Mouse (Mus musculus) cerebellum, postnatal 4 days (tissue): Measurements from ENCODE around the gene Prkn.

ENCODE experiments used
- DNase-seq, 2 experiments: peaks; one replicate each; pipeline ENCODE4 v3.0.0; 2022; ENCODE audit warnings: low spot score in 2 of 2, mixed read lengths in 1 of 2

The Prkn gene

DNA sequence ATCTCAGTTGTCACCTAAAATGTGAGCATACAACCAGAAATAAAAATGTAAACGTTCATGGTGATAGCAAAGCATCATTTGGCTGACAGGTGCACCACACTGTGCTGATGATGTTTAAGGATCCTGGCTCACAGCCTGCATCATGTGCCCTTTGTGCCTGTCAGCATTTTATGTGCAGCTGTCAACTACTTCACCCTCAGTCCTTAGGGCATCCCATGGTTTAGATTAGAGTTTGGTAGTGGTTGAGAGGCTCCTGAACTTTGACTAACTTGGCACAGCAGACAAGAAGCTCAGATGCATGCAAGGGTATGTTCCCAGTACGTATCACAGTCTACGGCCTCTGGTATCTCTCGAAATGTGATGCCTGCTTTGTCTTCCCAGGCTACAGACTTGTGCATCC is 803.8 kb downstream of the Prkn start:
- DNase-seq: no peak

DNA sequence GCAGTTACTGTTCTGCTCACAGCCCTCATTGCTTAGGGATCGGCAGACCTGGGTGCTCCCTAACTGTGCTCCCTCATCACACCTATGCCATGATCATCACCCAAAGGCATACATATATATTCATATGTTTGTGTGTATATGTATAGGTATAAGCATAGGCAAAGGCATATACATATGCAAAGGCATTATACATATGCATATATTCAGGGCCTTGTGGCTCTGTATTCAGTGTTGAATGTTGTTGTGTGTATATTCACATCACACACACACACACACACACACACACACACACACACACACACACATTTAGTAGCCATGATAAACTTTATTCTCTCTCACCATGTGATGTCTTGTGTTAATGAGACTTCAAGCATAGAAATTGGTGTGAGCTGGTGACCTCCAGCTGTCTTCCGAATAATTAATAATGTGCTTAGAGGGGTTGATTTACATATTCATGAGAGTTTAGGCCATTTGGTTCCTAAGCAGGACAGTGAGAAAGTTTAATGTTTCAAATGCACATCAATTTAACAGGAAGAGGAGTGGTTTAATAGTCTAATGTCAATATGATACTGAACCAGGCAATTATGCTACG is 804.8 kb downstream of the Prkn start:
- no peak for DNase-seq

DNA sequence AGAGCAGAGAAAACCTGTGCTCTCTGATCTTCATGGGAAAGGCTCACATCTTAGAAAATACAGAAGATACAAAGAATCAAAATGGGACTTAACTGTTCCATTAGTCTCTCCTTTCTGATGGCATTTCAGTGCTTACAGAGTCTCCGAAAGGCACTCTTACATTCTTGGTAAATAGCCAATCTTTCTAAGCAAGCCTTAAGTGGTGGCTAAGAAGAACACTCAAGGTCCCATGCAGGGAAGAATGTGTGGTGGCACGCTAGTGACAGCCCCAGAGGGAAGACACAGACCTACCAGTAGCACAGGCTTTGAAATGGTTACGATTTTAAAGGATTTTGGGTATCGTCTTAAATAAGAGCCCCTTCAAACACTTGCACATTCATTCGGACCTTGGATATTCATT is 816.2 kb downstream of the Prkn start:
- DNase-seq: no peak

DNA sequence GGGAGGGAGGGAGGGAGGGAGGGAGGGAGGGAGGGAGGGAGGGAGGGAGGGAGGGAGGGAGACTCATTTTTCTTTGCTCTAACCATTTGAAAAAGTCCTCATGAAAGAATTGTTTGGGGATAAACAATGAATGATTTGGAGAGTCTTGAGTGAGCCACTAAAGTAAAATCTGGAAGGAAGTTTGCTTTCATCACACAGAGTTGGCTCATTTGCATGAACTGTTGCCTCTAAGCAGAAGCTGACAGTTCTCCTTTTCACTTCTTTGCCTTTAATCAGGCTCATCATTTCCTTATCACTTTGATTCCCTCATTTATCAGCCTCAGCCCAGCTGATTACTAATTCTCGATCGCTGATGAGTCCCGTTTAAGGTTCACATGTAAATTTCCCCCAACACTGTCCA is 816.7 kb downstream of the Prkn start:
- DNase-seq: no peak

DNA sequence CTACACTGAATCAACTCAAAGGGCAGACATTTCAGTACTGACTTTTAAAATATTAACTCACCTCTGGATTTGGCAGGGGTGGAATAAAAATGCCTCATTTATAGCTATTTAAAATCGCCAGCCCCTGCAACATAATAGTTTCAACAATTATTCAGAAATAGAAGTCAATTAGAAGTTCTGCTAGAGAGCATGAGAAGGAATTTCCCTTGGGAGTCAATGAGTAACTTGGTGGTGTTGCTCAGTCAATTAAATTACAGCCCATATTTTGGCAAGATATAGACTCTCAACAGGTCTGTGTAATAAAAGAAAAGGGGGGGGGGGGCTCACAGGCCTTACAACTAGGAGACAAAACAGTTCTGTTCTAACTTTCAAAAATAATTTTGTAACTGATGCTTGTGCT is 821.7 kb downstream of the Prkn start:
- DNase-seq: no peak

DNA sequence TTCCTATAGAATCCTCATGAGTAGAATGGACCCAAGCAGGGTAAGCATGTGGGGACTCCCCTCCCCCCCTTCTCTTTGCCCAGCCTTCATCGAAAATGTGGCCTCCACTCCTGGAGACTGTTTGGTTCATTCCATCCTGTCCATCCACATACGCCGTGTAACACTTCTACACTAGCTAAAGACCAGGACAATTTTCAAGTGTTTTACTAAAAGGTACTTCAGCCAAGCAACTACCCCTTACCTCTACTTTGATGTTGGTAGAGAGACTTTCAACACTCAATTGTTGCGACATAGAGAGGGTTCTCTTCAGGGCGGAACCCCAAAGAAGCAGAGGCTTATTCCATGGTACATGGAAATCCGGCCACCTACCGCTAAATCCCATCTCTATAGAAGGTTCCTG is 823.3 kb downstream of the Prkn start:
- DNase-seq: no peak

DNA sequence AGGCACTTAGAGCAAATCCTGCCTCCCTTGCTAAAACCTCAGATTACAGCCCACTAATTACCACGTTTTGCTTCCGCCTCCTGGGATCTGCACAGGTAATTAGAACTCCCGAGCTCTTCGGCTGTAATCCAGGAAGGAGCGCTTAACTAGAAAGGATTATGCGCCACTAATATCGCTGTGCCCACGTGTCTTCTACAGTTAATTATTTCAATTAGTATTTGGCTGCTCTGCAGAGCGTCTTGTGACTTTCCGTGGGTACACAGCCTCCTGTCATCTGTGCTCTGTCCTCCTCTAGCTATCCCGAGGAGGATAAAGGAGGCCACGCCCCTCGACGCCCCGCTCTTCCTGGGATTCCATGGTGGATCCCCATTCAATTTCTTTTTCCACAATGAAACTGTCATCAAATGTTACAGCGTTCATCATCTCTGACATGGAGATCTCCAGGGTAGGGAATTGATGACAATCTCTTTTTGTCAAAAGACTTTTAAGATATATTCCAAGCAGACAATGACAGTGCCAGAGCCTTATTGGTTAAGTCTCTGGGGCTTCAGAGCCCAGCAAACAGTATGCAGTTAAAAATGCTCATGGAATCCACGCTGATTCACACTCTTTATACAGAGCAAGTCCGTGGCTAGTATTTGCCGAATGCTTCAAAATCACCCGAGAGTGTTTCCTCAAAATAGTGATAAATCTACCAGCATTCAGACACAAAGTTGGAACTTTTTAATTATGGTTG is 824.6 kb downstream of the Prkn start:
- no peak for DNase-seq

DNA sequence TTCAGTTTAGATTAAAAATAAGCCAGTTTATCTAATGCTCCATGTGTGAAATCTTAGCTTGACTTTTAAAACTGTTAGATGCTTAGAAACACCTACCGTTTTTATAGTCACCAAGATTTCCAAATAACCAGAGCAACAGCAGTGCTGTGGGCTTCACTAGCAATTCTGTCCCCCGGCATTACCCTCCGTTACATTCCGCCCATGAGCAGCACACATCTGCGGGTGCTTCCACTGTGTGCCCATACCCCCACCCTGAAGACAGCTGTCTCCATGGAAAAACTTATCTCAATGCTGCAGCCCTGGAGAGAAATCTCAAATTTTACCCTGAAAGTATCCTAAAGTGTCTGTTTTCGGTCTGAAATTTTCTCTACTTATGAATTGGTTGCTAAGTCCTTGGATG is 839.5 kb downstream of the Prkn start:
- no peak for DNase-seq

DNA sequence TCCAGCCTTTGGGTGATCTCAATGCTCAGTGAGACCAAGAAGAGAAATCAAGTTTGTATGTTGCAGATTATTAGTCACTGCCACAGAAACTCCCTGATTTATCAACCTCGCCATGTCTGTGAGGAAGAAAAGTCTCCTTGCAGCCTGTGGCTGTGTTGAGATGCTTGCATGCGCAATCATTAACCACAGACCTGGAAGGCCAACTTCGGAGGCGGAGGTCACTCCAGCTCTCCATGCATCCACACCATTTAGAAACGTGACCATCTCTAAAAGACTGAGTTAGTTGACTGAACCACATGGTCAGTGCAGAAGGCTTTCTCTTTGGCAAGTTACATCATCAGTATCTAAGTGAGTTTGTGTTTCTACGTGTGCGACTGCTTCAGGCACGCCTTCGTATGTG is 840.3 kb downstream of the Prkn start:
- no peak for DNase-seq

DNA sequence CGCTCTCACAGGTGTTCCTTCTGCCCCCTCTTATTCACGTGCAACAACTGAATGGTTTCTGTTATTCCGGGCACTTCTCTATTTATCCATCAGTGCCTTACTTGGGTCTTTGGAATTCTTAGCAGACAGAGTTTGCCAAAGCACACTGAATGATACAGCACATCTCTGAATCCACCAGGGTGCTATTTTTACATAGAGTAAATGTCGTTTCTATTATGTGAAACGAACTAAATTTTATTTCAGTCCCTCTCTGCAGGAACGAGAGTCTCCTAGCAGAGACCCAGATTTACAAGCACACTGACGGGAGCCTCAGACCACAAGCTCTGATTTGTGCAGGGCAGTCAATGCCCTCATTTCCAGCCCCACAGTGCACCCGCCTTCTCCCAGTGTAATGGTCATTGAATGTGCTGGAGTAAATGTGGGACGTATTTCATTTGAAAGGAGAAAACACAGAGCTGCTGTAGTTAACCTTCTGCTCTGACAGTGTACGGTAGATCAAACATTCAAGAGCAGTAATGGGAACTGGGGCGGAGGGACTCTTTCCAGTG is 841.7 kb downstream of the Prkn start:
- DNase-seq: no peak

DNA sequence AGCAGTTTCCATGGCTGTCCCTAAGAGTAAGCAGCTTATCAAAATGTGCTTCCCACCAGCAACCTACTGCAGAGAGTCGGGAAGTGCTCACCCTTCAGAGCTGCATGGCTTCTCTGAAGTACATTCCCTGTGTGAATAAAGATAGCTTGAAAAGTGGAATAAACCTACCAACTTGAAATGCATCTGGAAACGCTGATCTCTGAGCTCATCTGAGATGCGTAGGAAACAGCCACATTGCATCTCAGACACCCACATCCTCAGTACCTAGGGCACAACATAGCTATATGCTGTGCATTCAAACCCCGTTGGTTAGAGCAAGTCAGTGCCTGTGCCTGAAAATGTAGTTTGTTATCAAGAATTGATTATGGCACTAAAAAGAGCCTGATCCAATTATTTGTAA is 864.8 kb downstream of the Prkn start:
- DNase-seq: no peak

DNA sequence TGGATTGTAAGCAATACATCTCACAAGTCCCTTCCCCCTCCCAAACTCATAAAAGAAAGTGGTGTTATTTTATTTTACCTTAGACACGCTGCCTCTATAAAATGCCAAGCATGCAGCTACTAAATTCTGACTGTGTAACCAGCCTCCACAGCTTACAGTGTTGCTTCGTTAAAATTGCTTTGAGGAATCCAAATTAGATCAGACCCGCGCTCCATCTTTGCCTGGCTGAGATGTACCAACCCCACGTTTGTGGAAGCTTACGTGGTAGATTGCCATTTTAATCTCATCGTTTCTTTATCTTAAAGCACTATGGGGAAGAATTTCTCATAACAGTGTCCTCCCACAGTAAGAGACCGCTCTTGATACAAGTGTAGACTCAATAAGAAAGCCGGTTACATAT is 865.6 kb downstream of the Prkn start:
- no peak for DNase-seq

DNA sequence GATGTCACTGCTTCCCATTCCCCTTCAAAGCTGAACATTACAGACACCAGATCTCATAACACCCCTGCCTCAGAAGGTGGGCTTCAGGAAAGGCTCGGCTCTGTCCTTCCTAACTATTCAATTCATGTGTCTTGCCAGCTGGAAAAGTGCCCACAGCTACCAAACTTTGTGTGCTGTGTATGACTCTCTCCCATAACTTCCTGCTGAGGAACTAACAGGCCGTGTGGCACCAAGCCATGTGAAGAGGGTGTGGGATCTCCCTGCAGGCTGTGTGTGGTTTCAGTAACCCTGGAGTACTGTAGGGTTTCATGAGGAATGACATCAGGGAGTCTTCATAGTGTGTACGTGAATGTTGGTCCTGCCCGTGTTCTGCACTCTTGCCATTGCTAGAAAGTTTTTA is 871.9 kb downstream of the Prkn start:
- DNase-seq: no peak

DNA sequence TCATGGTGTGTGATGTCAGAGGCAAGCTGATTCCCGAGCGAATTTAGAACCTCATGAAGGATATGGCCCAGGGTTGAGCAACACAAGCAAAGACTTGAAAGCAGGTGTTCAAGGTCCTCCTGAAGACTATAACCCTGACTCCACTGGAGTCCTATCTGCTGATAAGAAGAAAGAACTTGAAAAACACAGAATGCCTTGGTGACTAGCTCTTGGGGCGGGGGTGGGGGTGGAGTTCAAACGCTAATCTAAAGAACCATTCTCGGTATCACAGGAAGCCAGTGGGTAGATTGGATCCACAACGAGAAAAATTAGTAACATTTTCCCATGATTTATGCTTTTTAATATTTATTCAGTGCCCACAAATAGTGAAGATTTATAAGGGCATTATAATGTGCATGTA is 879.6 kb downstream of the Prkn start:
- no peak for DNase-seq

DNA sequence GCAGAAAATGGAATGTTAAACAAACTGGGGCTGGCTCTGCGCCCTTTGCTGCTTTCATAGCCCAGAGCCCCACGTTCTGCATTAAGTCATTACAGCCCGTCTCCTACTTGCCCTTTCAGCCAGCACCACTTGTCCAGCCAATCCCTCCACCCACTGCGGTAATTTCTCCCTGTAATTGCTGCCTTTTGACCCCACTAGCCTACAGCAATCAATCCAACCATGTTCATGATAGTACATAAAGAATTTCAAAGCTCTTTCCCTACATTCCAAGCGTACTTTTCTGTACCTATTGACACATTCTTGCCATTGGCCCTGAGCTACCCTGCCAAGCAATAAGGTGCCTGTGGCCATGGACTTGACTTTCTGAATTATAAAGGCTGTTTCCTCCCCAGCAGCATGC is 881.7 kb downstream of the Prkn start:
- no peak for DNase-seq

DNA sequence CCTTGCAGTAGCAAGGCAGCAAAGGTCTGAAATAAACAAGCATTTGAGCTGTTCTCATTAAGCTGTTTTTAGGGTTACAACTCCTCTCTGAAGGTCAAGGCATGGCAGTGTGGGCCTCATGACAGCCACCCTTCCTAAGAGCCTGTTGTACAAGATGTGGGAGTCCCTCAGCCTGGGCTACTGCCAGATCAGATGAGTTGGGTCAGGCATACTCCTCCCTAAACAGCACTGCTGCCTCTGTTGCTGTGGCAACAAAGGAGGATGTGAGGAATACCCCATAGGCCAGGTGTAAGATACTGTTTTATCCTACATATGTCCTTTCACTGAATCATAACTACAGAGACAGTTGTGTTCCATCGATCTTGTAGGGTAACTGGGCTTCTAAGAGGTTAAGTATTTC is 882.3 kb downstream of the Prkn start:
- DNase-seq: no peak

DNA sequence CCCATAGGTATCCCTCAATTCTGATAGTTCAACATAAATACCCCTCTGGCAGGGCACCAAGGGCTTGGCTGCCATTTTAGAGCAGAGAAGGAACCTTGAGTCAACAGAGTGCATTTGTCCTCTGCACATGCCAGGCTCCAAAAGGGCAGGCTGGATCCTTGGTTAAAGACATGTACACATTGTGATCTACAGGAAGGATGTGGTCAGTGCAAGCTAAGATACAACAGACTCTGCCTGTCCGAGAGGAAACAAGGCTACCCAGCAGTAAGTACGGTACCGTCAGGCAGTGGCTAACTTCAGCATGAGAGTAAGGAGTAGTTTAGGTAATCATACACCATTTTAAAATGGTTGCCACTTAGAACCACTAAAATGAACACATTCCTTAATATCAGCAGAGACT is 884.0 kb downstream of the Prkn start:
- no peak for DNase-seq

DNA sequence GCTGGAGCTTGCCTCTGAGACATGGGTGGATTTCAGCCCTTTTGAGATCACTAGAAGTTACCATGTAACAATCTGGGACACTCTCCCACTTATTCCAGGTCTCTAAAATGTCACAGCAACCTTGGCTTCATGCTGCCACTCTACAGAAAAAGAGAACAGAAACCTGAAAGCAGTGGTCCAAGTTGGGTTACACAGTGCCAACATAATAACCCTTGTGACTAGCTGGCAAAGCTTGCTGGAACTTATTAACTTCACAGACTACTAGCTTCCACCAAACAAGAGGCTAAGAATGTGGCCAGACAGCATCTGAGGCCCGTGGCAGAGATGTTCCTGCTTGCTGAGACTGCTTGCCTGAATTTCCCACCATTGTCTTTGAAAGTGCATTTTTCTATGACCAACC is 886.9 kb downstream of the Prkn start:
- no peak for DNase-seq

DNA sequence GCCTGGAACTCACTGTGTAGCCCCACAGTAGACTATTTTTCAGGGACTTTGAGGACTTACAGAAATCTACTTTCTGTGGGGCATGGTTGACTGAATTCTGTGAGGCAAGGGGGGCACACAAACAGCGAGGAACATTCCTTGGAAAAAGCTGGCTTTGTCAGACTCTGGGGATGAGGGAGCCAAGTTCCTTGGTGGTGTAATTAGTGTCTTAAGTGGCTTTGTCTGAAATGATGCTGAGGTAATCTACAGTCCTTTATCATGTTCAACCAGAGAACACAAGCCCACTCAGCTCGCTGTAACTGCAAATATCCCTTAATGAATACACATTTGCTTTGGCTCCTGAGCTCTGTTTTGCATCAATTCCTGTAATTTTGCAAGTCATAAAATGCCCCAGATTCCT is 888.1 kb downstream of the Prkn start:
- no peak for DNase-seq

DNA sequence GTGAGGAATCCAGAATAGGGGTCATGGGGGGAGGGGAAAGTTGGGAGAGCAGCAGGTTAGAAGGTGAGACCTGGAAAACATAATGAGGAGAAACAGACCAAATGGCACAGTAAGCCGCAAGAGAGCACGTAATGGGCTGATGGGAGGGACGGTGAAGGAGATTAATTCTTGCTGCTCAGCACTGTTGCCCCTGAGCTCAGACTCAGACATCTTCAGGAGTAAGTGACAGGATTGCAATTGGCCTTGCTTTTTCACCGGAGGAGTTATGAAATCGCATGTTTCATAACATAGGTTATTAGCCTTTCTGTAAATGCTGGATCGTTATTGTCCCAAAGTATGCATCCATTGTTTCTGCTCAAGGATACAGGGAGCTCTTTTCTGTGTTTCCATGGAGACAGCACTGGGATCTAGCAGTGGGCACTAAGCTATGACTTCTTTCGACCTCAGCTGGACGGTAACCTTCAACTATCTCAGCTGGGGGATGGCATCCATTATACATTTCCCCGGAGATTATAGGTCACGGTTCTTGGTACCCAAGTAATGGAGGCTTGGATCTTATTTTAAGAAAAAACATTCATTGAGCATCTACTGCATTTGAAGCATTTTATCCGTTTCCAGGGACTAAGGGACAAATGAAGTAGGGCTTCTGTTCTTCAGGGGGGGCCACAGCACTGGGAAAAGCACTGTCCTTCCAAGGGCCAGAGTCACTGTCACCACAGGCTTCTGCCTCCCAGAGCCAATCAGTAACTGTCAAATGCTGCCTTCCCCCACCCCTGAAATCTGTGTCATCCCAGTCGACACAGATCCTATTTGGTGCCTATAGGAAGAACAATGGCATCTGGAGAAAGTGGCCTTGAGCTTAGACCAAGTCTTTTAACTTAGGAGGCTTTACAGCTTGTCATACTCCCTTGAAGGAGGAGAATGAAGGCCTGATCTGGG is 890.7 kb downstream of the Prkn start:
- DNase-seq: no peak

DNA sequence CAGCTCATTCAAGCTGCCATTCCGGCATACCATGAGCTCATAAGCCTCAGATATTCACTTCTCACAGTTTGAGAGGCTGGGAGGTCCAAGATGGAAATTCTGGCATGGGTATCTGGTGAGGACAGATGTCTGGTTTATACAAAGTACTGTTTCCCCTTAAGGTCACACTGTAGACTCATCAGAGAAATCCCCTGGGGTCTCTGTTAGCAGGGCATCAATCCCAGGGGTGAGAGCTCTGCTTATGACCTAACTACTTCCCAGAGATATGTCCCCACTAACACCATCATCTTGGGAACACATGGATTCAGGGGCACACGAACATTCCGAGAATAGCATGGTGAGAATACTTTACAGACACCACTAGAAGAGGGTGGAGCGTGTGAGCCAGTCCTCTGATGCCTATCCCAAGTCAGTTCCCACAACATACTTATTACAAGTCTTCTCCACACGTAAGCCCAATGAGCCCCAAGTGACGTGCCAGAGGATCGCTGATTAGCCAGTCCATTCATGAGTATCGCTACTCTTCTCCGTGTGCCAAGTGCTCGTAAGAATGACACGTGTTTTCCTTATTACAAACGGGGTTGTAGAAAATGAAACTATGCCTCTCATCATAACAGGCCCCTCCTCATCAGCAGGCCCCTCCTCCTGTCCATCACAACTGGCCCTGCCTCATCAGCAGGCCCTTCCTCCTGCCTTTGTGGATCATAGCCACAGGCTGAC is 895.1 kb downstream of the Prkn start:
- no peak for DNase-seq

DNA sequence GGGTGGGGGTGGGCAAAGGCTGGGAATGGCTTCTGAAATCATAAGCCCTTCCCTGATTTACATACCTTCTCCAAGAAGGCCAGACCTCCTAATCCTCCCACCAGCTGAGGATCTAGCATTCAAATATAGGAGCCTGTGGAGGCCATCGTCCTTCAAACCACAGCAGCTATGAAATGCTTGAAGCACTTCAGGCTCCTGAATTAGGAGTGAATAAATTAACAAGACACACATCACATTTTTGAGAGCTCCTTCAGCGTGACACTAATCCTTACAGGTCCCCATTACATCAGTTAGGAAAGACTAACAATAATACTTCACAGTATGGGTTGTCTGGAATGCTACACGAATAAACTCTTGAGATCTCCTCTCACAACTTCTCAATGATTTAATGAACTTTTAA is 896.3 kb downstream of the Prkn start:
- DNase-seq: no peak
